13 mouse cellular contexts compared by ENCODE assay signal in genomic region chr7:101354423-101354822, GRCm38 (mm10). TPM values are rescaled to one million over a fixed set of nuclear protein-coding genes. Genes with fewer than 3 reads are reported as not detected.
DNase-seq lines count a peak whose midpoint lies in the region; ATAC-seq and TF ChIP-seq lines count a peak whose summit lies in the region.
"Had no signal": no experiment of that assay in that cellular context is flagged by ENCODE, and none has a peak within 500 bp of the region (broad histone marks: within the 10 kb centered on the region; RNA-seq: fewer than 3 reads in every experiment).

No protein-coding gene starts in this region.

- H3K4me2 ChIP-seq in midbrain, embryonic 13.5 days (replicated peaks) = no peak overlapping the region

- H3K36me3 ChIP-seq in midbrain, embryonic 13.5 days = no peaks in the 10 kb centered on the region

- H3K27me3 ChIP-seq in midbrain, embryonic 13.5 days = peaks cover 4% of the 10 kb centered on the region

- no peak overlapping the region for H3K4me3 ChIP-seq in midbrain, embryonic 13.5 days (replicated peaks)
- no peak overlapping the region for H3K4me3 ChIP-seq in layer of hippocampus, adult 2 months
- H3K4me3 ChIP-seq: erythroblast, embryonic 14.5 days had no signal

- 88% methylated on average over 5 of the region's 5 CpGs for whole genome bisulfite sequencing in midbrain, embryonic 13.5 days

- no peaks in the 10 kb centered on the region for H3K9me3 ChIP-seq in midbrain, embryonic 13.5 days

- no peak for TF ChIP-seq CTCF in layer of hippocampus, adult 2 months (conservative IDR thresholded peaks at IDR 0.05)

- DNase-seq in adrenal gland, postnatal 10 days = peak; percentile 61
- DNase-seq in adrenal gland, postnatal 25 days = no peak
- peak; percentile 61 to 67 for DNase-seq in B cell, adult 2 months
- DNase-seq in kidney, postnatal 14 days = peak; percentile 45
- peak; percentile 51 for DNase-seq in lung, postnatal 25 days (ENCODE audit: low spot score)
- DNase-seq in layer of hippocampus, adult 2 months (ENCODE audit: low spot score in 2 of 2) = no peak
- no peak for DNase-seq in urinary bladder, adult 2 months (ENCODE audit: low spot score)
- DNase-seq: cerebellum, adult 11-12 months; right cerebral cortex, postnatal 25 days had no signal

- H3K27ac ChIP-seq in midbrain, embryonic 13.5 days = no peak overlapping the region
- no peak overlapping the region; the same call in 1 of the 2 replicates for H3K27ac ChIP-seq in layer of hippocampus, adult 2 months
- H3K27ac ChIP-seq: hindbrain, postnatal 0 days had no signal

- ATAC-seq in midbrain, embryonic 13.5 days = no peak
- ATAC-seq: hindbrain, postnatal 0 days had no signal

- peaks cover 5% of the 10 kb centered on the region; the same call in 1 of the 2 replicates for H3K4me1 ChIP-seq in midbrain, embryonic 13.5 days (replicated peaks)

- no peak overlapping the region for H3K9ac ChIP-seq in midbrain, embryonic 13.5 days (replicated peaks)

RNA-seq across cellular contexts. Expression of gene Arap1, which starts 6.6 kb away (rescaled TPM):
- 10 to 100 TPM; 47.2 to 74.1 TPM for total RNA-seq in adrenal gland, postnatal 10 days (2021)
- total RNA-seq in adrenal gland, postnatal 25 days (2021) = 26.8 and 40.2 TPM in 2 replicates
- 6.2 and 7.8 TPM in 2 replicates for polyA plus RNA-seq in midbrain, embryonic 13.5 days (2015; fragmentation: Nextera tagmentation; extraction: Ambion mirVana)
- total RNA-seq in layer of hippocampus, adult 2 months (2021) = 10 to 100 TPM; 19.2 to 20.0 TPM
- 110 and 127 TPM in 2 replicates for polyA plus RNA-seq in urinary bladder, adult 2 months (2012; rRNA removed)

RNA-seq across cellular contexts. Expression of gene Stard10, which starts 37.5 kb away (rescaled TPM):
- 100 to 1,000 TPM in 1 of 2 experiments, 10 to 100 TPM in 1; 53.2 to 109 TPM for total RNA-seq in adrenal gland, postnatal 10 days (2021)
- total RNA-seq in adrenal gland, postnatal 25 days (2021) = 19.8 and 24.9 TPM in 2 replicates
- polyA plus RNA-seq in midbrain, embryonic 13.5 days (2015; fragmentation: Nextera tagmentation; extraction: Ambion mirVana) = 4.4 and 6.8 TPM in 2 replicates
- 10 to 100 TPM; 23.6 to 24.6 TPM for total RNA-seq in layer of hippocampus, adult 2 months (2021)
- polyA plus RNA-seq in urinary bladder, adult 2 months (2012; rRNA removed) = 54.2 and 72.7 TPM in 2 replicates

RNA-seq across cellular contexts. Expression of gene Atg16l2, which starts 52.4 kb away (rescaled TPM):
- 10 to 100 TPM; 14.6 to 18.5 TPM for total RNA-seq in adrenal gland, postnatal 10 days (2021)
- 23.5 and 26.7 TPM in 2 replicates for total RNA-seq in adrenal gland, postnatal 25 days (2021)
- polyA plus RNA-seq in midbrain, embryonic 13.5 days (2015; fragmentation: Nextera tagmentation; extraction: Ambion mirVana) = 16.8 and 20.8 TPM in 2 replicates
- 10 to 100 TPM; 37.9 to 47.8 TPM for total RNA-seq in layer of hippocampus, adult 2 months (2021)
- polyA plus RNA-seq in urinary bladder, adult 2 months (2012; rRNA removed) = 24.2 and 31.9 TPM in 2 replicates

RNA-seq across cellular contexts. Expression of gene Gm45837, which starts 56.3 kb away (rescaled TPM):
- 1 to 10 TPM in 1 of 2 experiments, not detected in 1; 3.7 TPM for total RNA-seq in adrenal gland, postnatal 10 days (2021)
- 4.2 TPM in 1 of 2 replicates, not detected in the other for total RNA-seq in adrenal gland, postnatal 25 days (2021)
- not detected in 2 replicates for polyA plus RNA-seq in midbrain, embryonic 13.5 days (2015; fragmentation: Nextera tagmentation; extraction: Ambion mirVana)
- 1 to 10 TPM in 1 of 2 experiments, not detected in 1; 2.4 TPM for total RNA-seq in layer of hippocampus, adult 2 months (2021)
- 1.5 TPM in 1 of 2 replicates, not detected in the other for polyA plus RNA-seq in urinary bladder, adult 2 months (2012; rRNA removed)
- total RNA-seq: gastrocnemius, adult 18-20 months; hindbrain, postnatal 0 days had no signal
- polyA plus RNA-seq: erythroblast, embryonic 14.5 days; hindbrain, postnatal 0 days had no signal

Comparison
In these comparisons a context has a peak if more than half of its experiments do, and no peak if none do; other contexts are left out.
1. DNase-seq: peak in adrenal gland, postnatal 10 days (single experiment), B cell, adult 2 months (2 of 2), kidney, postnatal 14 days (single experiment) and lung, postnatal 25 days (single experiment); none in adrenal gland, postnatal 25 days (single experiment), layer of hippocampus, adult 2 months (0 of 2) and urinary bladder, adult 2 months (single experiment).